Mouse (Mus musculus) heart, adult 2 months (tissue): ENCODE measurements around the gene Pttg1ip. TPM values are rescaled to one million over a fixed set of nuclear protein-coding genes. Genes with fewer than 3 reads are reported as not detected.

Source experiments
- DNase-seq, 2 experiments: peaks; one replicate each; pipeline ENCODE4 v3.0.0; 2021
- H3K27ac ChIP-seq: fragments of 200-600 bp; 2 replicates; pipeline ENCODE4 v1.8.1; 2022
- H3K27me3 ChIP-seq: fragments of 200-500 bp; 2 replicates; pipeline ENCODE4 v1.6.1; 2012; ENCODE audit warnings: mild to moderate bottlenecking, low read length, inconsistent platforms, mixed read lengths; ENCODE audit not compliant: control insufficient read depth, insufficient read depth
- H3K36me3 ChIP-seq: fragments of 200-500 bp; 2 replicates; pipeline ENCODE4 v1.6.1; 2012; ENCODE audit warnings: low read length, inconsistent platforms; ENCODE audit not compliant: control insufficient read depth, insufficient read depth
- H3K4me1 ChIP-seq: fragments of 200-500 bp; 2 replicates; pipeline ENCODE4 v1.6.1; 2011; ENCODE audit warnings: low read length; ENCODE audit not compliant: control insufficient read depth, insufficient read depth
- H3K4me3 ChIP-seq: fragments of 200-600 bp; 2 replicates; pipeline ENCODE4 v1.8.1; 2022
- H3K79me2 ChIP-seq: fragments of 200-500 bp; replicated peaks from 2 replicates; pipeline ENCODE4 v1.6.1; 2012; ENCODE audit warnings: mild to moderate bottlenecking, inconsistent platforms, low read length, moderate library complexity, mixed read lengths; ENCODE audit not compliant: control insufficient read depth, insufficient read depth
- H3K9ac ChIP-seq: fragments of 200-500 bp; 2 replicates; pipeline ENCODE4 v1.6.1; 2012; ENCODE audit warnings: low read depth, mild to moderate bottlenecking, control low read depth, inconsistent platforms, low read length, mixed read lengths
- CTCF ChIP-seq: fragments of 200-600 bp; IDR thresholded peaks from 2 replicates; pipeline ENCODE4 v1.8.1; 2022; ENCODE audit warnings: antibody characterized with exemption, mild to moderate bottlenecking, moderate library complexity
- EP300 ChIP-seq: fragments of 200-500 bp; IDR thresholded peaks from 2 replicates; pipeline ENCODE4 v1.6.1; 2011; ENCODE audit warnings: low read depth, low read length, control low read depth; ENCODE audit not compliant: insufficient read depth
- POLR2A ChIP-seq: fragments of 200-500 bp; IDR thresholded peaks from 2 replicates; pipeline ENCODE4 v1.6.1; 2011; ENCODE audit warnings: mild to moderate bottlenecking, low read depth, low read length, control low read depth; ENCODE audit not compliant: insufficient read depth
- WGBS: fragments of 180-500 bp; shearing (Covaris S2); methylation state at CpG from one replicate; pipeline ENCODE4 v1.1.7; 2018; 5-methylcytosine and 5-hydroxymethylcytosine counted together
- intact Hi-C: fragments of 180-260 bp; cut with DNase I; formaldehyde crosslinking; loops from one replicate; pipeline ENCODE4 v1.15.1; 2025
- polyA plus RNA-seq: library from polyadenylated mRNA; depleted of rRNA; stranded (reverse); fragments of >200 nt; gene quantifications from 2 replicates; pipeline ENCODE4 v1.2.3, GENCODE M21; 2012
- total RNA-seq, 2 experiments: library from RNA; stranded (reverse); gene quantifications; 2 replicates each; pipeline ENCODE4 v1.2.3; 2021

The Pttg1ip gene
- total and polyA plus RNA-seq, 3 experiments = 119 to 132 (median 131) TPM

DNA sequence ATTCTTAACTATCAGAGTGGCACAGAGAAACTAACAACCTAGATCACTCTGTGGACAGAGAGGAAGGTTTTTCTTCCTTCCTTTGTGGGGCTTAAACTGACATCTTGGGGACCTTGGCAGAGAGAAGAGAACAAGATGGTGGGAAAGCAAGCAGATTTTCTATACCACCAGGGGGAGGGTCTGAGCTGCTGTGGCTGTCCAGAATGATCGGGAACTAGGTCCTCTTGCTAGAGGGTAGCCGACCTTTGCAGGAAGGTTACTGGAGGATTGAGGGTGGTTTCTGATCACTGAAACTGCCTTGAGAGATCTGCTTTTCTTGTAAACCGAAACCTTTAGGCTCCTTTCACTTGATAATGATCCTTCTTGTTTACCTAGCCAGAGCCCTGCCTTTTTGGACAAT is 9.3 kb upstream of the Pttg1ip start:
- TF ChIP-seq EP300 = no peak
- no peak for TF ChIP-seq POLR2A
- peak; percentile 52 for TF ChIP-seq CTCF
- no peak for DNase-seq
- H3K27me3 ChIP-seq = no peaks in the 10 kb centered on the region
- no peak overlapping the region for H3K27ac ChIP-seq
- no peak overlapping the region for H3K4me3 ChIP-seq
- H3K79me2 ChIP-seq = no peaks in the 10 kb centered on the region
- H3K36me3 ChIP-seq = no peaks in the 10 kb centered on the region
- no peaks in the 10 kb centered on the region for H3K4me1 ChIP-seq
- intact Hi-C loops = no loop called here
- no peak overlapping the region for H3K9ac ChIP-seq
- WGBS = 18% methylated on average over 3 of the region's 3 CpGs

DNA sequence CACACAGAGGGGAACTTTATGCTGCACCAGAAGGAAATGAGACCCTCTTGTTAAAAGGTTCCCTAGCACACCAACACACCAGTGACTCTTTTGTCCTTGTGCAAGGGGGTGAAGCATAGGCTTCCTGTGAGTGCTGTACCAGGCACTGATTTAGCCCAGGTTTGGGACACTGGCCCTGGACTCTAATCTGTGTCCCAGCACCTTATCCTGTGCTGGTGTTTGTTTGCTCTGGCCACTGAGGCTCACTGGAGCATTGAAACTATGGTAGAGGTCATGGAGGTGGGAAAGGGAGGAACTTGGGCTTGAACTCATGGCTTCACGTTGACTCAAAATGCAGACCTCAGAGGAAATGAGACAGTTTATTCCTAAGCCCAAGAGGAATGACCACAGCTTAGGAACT is 8.4 kb upstream of the Pttg1ip start:
- H3K27me3 ChIP-seq = no peaks in the 10 kb centered on the region
- no peak for TF ChIP-seq EP300
- TF ChIP-seq CTCF = no peak
- no peak for TF ChIP-seq POLR2A
- no peaks in the 10 kb centered on the region for H3K79me2 ChIP-seq
- no peaks in the 10 kb centered on the region for H3K4me1 ChIP-seq
- H3K9ac ChIP-seq = no peak overlapping the region
- H3K36me3 ChIP-seq = no peaks in the 10 kb centered on the region
- no peak for DNase-seq
- intact Hi-C loops = no loop called here
- no peak overlapping the region for H3K27ac ChIP-seq
- WGBS = 57% methylated on average over 1 of the region's 1 CpGs
- no peak overlapping the region for H3K4me3 ChIP-seq

DNA sequence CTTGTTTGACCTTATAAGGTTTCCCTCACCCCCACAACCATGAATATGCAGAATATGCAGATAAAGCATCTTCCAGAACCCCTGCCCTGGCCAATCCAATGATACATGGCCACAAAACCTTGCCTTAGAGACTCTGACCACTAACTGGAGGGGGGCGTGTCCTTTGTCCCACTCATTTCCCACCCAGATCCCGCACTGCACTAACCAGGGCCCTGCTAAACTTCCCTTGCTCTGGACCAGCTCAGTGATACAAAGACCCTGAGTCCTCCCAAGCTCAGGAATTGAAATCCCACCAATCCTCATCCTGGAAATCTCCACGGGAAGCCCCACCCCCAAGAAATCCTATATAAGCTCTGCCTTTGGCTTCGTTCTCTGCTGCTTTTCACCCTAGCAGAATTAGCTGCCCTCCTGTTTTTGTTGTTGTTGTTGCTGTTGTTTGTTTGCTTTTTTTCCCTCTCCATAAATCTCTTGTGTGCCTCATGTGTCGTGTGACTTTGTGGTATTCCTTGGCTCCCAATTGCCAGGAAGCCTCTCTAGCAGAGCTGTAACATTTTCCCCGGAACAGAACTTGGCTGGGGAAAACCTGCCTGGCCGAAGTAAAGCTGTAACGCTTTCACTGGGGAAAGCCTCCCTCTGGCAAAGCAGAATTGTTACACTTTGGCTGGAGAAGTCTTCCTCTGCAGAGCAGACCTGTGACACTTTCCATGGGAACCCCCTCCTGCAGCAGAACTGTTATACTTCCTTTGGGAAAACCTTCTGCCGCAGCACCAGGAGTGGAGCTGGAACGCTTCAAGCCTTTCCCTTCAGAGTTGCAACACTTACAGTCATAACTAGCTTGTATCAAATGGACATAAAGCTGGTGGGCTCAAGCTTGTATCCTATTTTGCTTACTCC is 1.2 kb upstream of the Pttg1ip start:
- Histone ChIP-seq H3K27me3 (no peaks in the 10 kb centered on the region), H3K27ac (peak overlapping the region; percentile 18; the same call in 1 of the 2 replicates), H3K4me3 (no peak overlapping the region; the same call in 1 of the 2 replicates), H3K4me1 (peaks cover 12% of the 10 kb centered on the region), H3K36me3 (peaks cover 9% of the 10 kb centered on the region), H3K79me2 (no peaks in the 10 kb centered on the region; the same call in 1 of the 2 replicates), H3K9ac (no peak overlapping the region)
- TF ChIP-seq POLR2A (no peak), EP300 (no peak), CTCF (no peak)
- intact Hi-C loops = loop anchor here (5.0 kb wide), 1 partner anchor 163 kb away; the partner anchor contains the start of gene Adarb1
- WGBS = 39% methylated on average over 10 of the region's 10 CpGs
- peak in 1 of 2 experiments; percentile 19 for DNase-seq

DNA sequence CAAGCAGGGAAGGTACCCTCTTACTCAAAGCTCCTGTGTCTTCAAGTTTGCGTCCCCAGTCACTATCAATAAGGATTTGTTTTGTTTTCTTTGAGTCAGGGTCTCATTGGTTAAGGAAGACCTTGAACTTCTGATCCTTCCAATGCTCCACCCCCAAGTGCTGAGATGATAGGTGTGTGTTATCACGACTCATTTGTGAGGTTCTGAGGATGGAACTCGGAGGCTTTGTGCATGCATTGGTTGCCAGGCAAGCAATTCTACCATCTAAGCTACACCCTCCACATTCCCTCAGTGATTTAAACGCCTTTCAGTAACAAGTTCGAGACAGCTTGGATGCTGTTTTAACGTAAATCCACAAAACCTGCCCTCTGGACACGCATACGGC is 505 bp upstream of the Pttg1ip start:
- H3K27me3 ChIP-seq = no peaks in the 10 kb centered on the region
- H3K4me1 ChIP-seq = peaks cover 14% of the 10 kb centered on the region
- H3K4me3 ChIP-seq = peak overlapping the region; percentile 65
- no peaks in the 10 kb centered on the region; the same call in 1 of the 2 replicates for H3K79me2 ChIP-seq
- WGBS = 2% methylated on average over 8 of the region's 8 CpGs
- intact Hi-C loops = loop anchor here (5.0 kb wide), 1 partner anchor 164 kb away; the partner anchor contains the start of gene Adarb1
- H3K27ac ChIP-seq = peak overlapping the region; percentile 91
- peaks cover 9% of the 10 kb centered on the region for H3K36me3 ChIP-seq
- TF ChIP-seq CTCF = no peak
- TF ChIP-seq EP300 = no peak
- TF ChIP-seq POLR2A = no peak
- no peak for DNase-seq
- H3K9ac ChIP-seq = peak overlapping the region; percentile 63

DNA sequence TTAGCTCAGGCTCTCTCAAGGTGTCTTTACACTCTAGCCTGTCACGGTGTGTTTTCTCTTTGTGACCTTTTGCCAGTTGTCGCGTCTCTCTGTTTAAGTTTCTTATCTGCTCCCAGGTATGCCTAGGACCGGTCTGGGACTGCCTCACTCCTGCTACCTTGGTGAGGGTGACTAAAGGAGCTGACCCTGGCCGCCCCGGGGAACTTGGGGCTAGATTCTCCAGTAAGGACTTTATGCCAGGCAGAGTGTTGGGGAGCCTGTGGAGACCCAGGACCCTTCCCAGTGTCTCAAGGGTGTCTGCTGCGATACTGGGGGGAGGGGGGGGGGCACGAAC is 732 bp downstream of the Pttg1ip start:
- intact Hi-C loops = loop anchor here (2.0 to 5.0 kb wide), 2 partner anchors 41 to 165 kb away; partner anchors contain the start of genes Adarb1 and Ube2g2
- peak overlapping the region; percentile 94 for H3K9ac ChIP-seq
- 3% methylated on average over 8 of the region's 8 CpGs for WGBS
- peaks cover 5% of the 10 kb centered on the region for H3K79me2 ChIP-seq
- DNase-seq = no peak
- H3K4me1 ChIP-seq = peaks cover 20% of the 10 kb centered on the region
- peak overlapping the region; percentile 65 for H3K4me3 ChIP-seq
- H3K27me3 ChIP-seq = no peaks in the 10 kb centered on the region
- no peak for TF ChIP-seq CTCF
- TF ChIP-seq EP300 = no peak
- TF ChIP-seq POLR2A = no peak
- peaks cover 11% of the 10 kb centered on the region for H3K36me3 ChIP-seq
- H3K27ac ChIP-seq = peak overlapping the region; percentile 91

DNA sequence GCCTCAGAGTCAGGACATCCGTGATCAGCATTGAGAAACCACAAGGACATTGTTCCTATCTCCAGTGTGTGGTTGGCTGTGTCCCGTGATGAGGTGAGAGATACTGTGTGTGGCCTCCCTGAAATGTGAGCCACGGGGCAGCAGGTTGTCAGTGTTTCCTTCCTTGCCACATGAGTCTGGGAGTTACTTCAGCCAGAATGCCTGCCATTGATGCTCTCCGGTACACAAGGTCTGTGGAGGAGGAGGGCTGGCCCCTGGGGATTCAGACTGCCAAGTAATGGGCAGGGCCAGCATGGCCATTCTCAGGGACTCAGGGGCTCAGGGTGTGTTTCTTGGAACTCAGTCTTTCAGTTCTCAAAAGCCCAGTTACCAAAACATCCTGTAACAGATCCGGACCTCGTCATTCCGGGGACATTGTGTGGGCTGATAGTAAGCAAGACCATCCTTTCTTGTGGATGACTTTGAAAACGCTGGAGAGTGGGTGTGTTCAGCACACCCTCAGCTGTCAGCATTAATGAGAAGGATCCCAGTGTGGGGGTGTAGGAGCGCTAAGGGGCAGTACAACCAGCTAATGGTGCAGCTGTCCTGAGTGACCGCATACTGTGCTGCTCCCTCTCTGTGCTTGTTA is 2.4 kb downstream of the Pttg1ip start:
- peak overlapping the region; percentile 7; the same call in 1 of the 2 replicates for H3K4me3 ChIP-seq
- TF ChIP-seq EP300 (peak; percentile 64), POLR2A (peak; percentile 46; the same call in 1 of the 2 replicates), CTCF (no peak)
- no peaks in the 10 kb centered on the region for H3K27me3 ChIP-seq
- WGBS = 23% methylated on average over 10 of the region's 10 CpGs
- H3K36me3 ChIP-seq = peaks cover 11% of the 10 kb centered on the region
- H3K9ac ChIP-seq = no peak overlapping the region
- peak overlapping the region; percentile 91 for H3K27ac ChIP-seq
- intact Hi-C loops = loop anchor here (2.0 to 5.0 kb wide), 2 partner anchors 39 to 167 kb away; partner anchors contain the start of genes Adarb1 and Ube2g2
- H3K4me1 ChIP-seq = peaks cover 23% of the 10 kb centered on the region
- DNase-seq = peak; percentile 59 to 65
- H3K79me2 ChIP-seq = peaks cover 9% of the 10 kb centered on the region
